Comparison of ENCODE assay signal across 12 mouse cellular contexts in the genomic region with DNA sequence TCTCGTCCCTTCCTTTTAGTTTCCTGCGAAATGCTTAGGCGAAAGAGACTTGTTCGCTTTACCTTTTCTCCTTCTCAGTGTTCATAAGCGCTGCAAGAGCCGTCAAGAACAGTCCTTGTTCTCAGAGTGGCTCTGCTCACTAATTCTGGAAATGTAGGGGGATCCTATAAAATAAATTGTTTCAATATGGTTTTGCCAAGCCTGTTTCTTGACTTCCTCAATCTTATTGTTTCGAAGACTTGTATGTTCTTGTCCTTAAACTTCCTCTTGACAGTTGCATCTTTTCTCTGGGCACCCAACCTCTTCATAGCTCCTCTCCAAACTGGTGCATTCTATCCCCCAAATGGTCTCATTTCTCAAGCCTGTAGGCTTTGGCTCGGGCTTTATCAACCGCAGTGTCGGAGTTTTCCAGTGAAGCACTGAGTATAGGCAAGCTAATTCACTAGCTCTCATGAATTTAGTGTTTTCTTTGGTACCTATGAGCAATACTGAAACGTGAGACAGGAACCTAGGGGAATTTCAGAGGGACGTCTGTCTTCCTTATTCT. TPM values are rescaled to one million over a fixed set of nuclear protein-coding genes. Genes with fewer than 3 reads are reported as not detected.
A peak's percentile ranks its signal among the peaks of the same experiment; 100 is the strongest.
DNase-seq lines count a peak whose midpoint lies in the region; ATAC-seq and TF ChIP-seq lines count a peak whose summit lies in the region.
"Had no signal": no experiment of that assay in that cellular context is flagged by ENCODE, and none has a peak within 500 bp of the region (broad histone marks: within the 10 kb centered on the region; RNA-seq: fewer than 3 reads in every experiment).

No protein-coding gene starts in this region.

- no peak for TF ChIP-seq CTCF in cortical plate, adult 2 months (IDR thresholded peaks at IDR 0.05; ENCODE audit: extremely low read depth, insufficient read depth, low read length)

- peaks cover 100% of the 10 kb centered on the region for H3K27me3 ChIP-seq in midbrain, embryonic 10.5 days (ENCODE audit: low read depth, poor library complexity, severe bottlenecking)

- H3K4me3 ChIP-seq in cortical plate, adult 2 months (ENCODE audit: insufficient read depth, low read length), result no peak overlapping the region
- peak overlapping the region; percentile 44 for H3K4me3 ChIP-seq in midbrain, embryonic 10.5 days

- TF ChIP-seq POLR2A in cortical plate, adult 2 months (IDR thresholded peaks at IDR 0.05; ENCODE audit: extremely low read depth, insufficient read depth, low read length), result no peak

- DNase-seq in A20 (ENCODE audit: low read depth, low spot score), result peak; percentile 72
- peak; percentile 36 for DNase-seq in midbrain, embryonic 10.5 days (ENCODE audit: low spot score)
- DNase-seq in heart, postnatal 25 days (ENCODE audit: low spot score), result no peak
- DNase-seq in frontal cortex, postnatal 25 days (ENCODE audit: low spot score in 2 of 2), result no peak
- no peak for DNase-seq in c-Kit-positive CD71-positive TER-119-positive erythroid progenitor cells, embryonic 14.5 days (ENCODE audit: low spot score)
- DNase-seq: gastrocnemius, postnatal 14 days had no signal

- no peaks in the 10 kb centered on the region for H3K4me1 ChIP-seq in cortical plate, adult 2 months (ENCODE audit: control insufficient read depth, insufficient read depth, low read length)
- H3K4me1 ChIP-seq in midbrain, embryonic 10.5 days, result peaks cover 71% of the 10 kb centered on the region

- no peaks in the 10 kb centered on the region for H3K36me3 ChIP-seq in midbrain, embryonic 10.5 days

- H3K27ac ChIP-seq in cortical plate, adult 2 months (ENCODE audit: insufficient read depth, low read length), result peak overlapping the region; percentile 84
- H3K27ac ChIP-seq in midbrain, embryonic 10.5 days (replicated peaks), result peak overlapping the region; percentile 43; the same call in 1 of the 2 replicates

- H3K9me3 ChIP-seq in midbrain, embryonic 10.5 days (replicated peaks), result no peaks in the 10 kb centered on the region

- intact Hi-C loops in heart, postnatal 25 days (cut with DNase I), result no loop called here

- peak; percentile 45 for ATAC-seq in granulocyte monocyte progenitor cell, adult 5-6 weeks (replicated peaks; ENCODE audit: poor library complexity, severe bottlenecking)
- ATAC-seq in inflammation-experienced regulatory T-cells, adult 6 months, result no peak

- 2% methylated on average over 12 of the region's 12 CpGs for WGBS in midbrain, embryonic 10.5 days

RNA-seq across cellular contexts. Expression of gene Gm10837, which starts 4.7 kb away (rescaled TPM):
- 0.08 TPM in 1 of 2 replicates, not detected in the other for polyA plus RNA-seq in cortical plate, adult 2 months (2012; rRNA removed)
- total RNA-seq in granulocyte monocyte progenitor cell, adult 5-6 weeks (2014; fragmentation: Nextera tagmentation), result not detected in 2 replicates
- total RNA-seq in granulocyte monocyte progenitor cell, adult 5-6 weeks (2017), result not detected in 2 replicates
- 0.07 and 0.25 TPM in 2 replicates for polyA plus RNA-seq in midbrain, embryonic 10.5 days (2016; fragmentation: Nextera tagmentation; extraction: Ambion mirVana)
- total RNA-seq in heart, postnatal 25 days (2021), result not detected
- polyA plus RNA-seq in inflammation-experienced regulatory T-cells, adult 6 months (2017; shearing (Covaris generic)), result under 1 TPM in 1 of 3 experiments, not detected in 2; 0.36 TPM
- total RNA-seq: gastrocnemius, postnatal 14 days; left cerebral cortex, adult 8-10 months had no signal
- polyA plus RNA-seq: intestine, embryonic 14.5 days; testis, adult 2 months had no signal

RNA-seq across cellular contexts. Expression of gene Zic2, which starts 10.5 kb away (rescaled TPM):
- polyA plus RNA-seq in cortical plate, adult 2 months (2012; rRNA removed), result 11.1 and 11.9 TPM in 2 replicates
- not detected in 2 replicates for total RNA-seq in granulocyte monocyte progenitor cell, adult 5-6 weeks (2014; fragmentation: Nextera tagmentation)
- total RNA-seq in granulocyte monocyte progenitor cell, adult 5-6 weeks (2017), result not detected in 2 replicates
- polyA plus RNA-seq in midbrain, embryonic 10.5 days (2016; fragmentation: Nextera tagmentation; extraction: Ambion mirVana), result 5.7 and 6.4 TPM in 2 replicates
- not detected for total RNA-seq in heart, postnatal 25 days (2021)
- polyA plus RNA-seq in inflammation-experienced regulatory T-cells, adult 6 months (2017; shearing (Covaris generic)), result not detected
- total RNA-seq: gastrocnemius, postnatal 14 days had no signal
- polyA plus RNA-seq: intestine, embryonic 14.5 days had no signal

RNA-seq across cellular contexts. Expression of gene Zic5, which starts 20.2 kb away (rescaled TPM):
- 2.8 and 3.3 TPM in 2 replicates for polyA plus RNA-seq in cortical plate, adult 2 months (2012; rRNA removed)
- not detected in 2 replicates for total RNA-seq in granulocyte monocyte progenitor cell, adult 5-6 weeks (2014; fragmentation: Nextera tagmentation)
- total RNA-seq in granulocyte monocyte progenitor cell, adult 5-6 weeks (2017), result not detected in 2 replicates
- polyA plus RNA-seq in midbrain, embryonic 10.5 days (2016; fragmentation: Nextera tagmentation; extraction: Ambion mirVana), result 13.6 and 15.3 TPM in 2 replicates
- not detected for total RNA-seq in heart, postnatal 25 days (2021)
- polyA plus RNA-seq in inflammation-experienced regulatory T-cells, adult 6 months (2017; shearing (Covaris generic)), result under 1 TPM in 1 of 3 experiments, not detected in 2; 0.27 TPM
- total RNA-seq: gastrocnemius, postnatal 14 days had no signal
- polyA plus RNA-seq: intestine, embryonic 14.5 days had no signal

RNA-seq across cellular contexts. Expression of gene Gm5089, which starts 34.8 kb away (rescaled TPM):
- polyA plus RNA-seq in cortical plate, adult 2 months (2012; rRNA removed), result 0.13 and 0.17 TPM in 2 replicates
- total RNA-seq in granulocyte monocyte progenitor cell, adult 5-6 weeks (2014; fragmentation: Nextera tagmentation), result not detected in 2 replicates
- not detected in 2 replicates for total RNA-seq in granulocyte monocyte progenitor cell, adult 5-6 weeks (2017)
- polyA plus RNA-seq in midbrain, embryonic 10.5 days (2016; fragmentation: Nextera tagmentation; extraction: Ambion mirVana), result 0.82 and 1.3 TPM in 2 replicates
- not detected for total RNA-seq in heart, postnatal 25 days (2021)
- not detected for polyA plus RNA-seq in inflammation-experienced regulatory T-cells, adult 6 months (2017; shearing (Covaris generic))
- total RNA-seq: gastrocnemius, postnatal 14 days had no signal
- polyA plus RNA-seq: intestine, embryonic 14.5 days; testis, adult 2 months had no signal

RNA-seq across cellular contexts. Expression of gene Pcca, which starts 48.4 kb away (rescaled TPM):
- 34.9 and 39.2 TPM in 2 replicates for polyA plus RNA-seq in cortical plate, adult 2 months (2012; rRNA removed)
- total RNA-seq in granulocyte monocyte progenitor cell, adult 5-6 weeks (2014; fragmentation: Nextera tagmentation), result 38.0 and 53.2 TPM in 2 replicates
- total RNA-seq in granulocyte monocyte progenitor cell, adult 5-6 weeks (2017), result 32.4 and 78.9 TPM in 2 replicates
- polyA plus RNA-seq in midbrain, embryonic 10.5 days (2016; fragmentation: Nextera tagmentation; extraction: Ambion mirVana), result 30.5 TPM in 2 replicates
- 10 to 100 TPM; 78.0 to 90.8 TPM for total RNA-seq in heart, postnatal 25 days (2021)
- polyA plus RNA-seq in inflammation-experienced regulatory T-cells, adult 6 months (2017; shearing (Covaris generic)), result 10 to 100 TPM; 11.4 to 26.5 (median 20.4) TPM

Comparison
In these comparisons a context has a peak if more than half of its experiments do, and no peak if none do; other contexts are left out.
1. DNase-seq: peak in A20 (single experiment) and midbrain, embryonic 10.5 days (single experiment); none in heart, postnatal 25 days (single experiment), frontal cortex, postnatal 25 days (0 of 2) and c-Kit-positive CD71-positive TER-119-positive erythroid progenitor cells, embryonic 14.5 days (single experiment).